Mouse (Mus musculus): Measurements from ENCODE around the gene Slc45a2. TPM values are rescaled to one million over a fixed set of nuclear protein-coding genes. Genes with fewer than 3 reads are reported as not detected.

Slc45a2 gene
- polyA plus RNA-seq, 1 experiment: 0.03 TPM

DNA sequence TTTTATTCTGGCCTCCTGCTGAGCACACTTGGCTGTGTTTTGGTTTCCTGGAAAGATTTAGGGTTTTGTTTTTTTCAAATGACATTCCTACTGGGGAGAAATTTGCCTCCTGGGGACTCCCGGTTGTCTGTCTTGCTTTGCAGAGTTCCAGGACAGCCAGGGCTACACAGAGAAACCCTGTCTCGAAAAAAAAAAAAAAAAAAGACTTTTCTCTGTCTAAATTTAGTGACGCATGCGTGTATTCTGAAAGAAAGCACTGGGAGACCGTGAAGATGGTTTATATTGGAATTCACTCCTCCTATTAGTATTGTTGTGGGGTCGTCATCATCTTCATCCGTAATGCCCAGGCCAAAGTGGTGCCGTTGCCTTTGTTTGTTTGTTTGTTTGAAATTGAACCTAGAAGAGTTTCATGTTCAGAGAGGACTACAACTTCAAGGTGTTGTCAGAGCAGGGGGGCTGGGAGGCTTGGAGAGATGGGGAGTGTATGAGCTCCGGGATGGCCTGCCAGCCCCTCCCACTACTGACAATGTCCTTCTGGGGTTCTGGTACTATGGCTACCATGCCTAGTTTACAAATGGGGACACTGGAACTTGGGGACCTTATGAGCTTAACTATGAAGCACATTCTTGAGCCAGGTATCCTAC lies 65.1 kb downstream of the Slc45a2 start:
- no peak for DNase-seq (ENCODE audit: low read depth)

DNA sequence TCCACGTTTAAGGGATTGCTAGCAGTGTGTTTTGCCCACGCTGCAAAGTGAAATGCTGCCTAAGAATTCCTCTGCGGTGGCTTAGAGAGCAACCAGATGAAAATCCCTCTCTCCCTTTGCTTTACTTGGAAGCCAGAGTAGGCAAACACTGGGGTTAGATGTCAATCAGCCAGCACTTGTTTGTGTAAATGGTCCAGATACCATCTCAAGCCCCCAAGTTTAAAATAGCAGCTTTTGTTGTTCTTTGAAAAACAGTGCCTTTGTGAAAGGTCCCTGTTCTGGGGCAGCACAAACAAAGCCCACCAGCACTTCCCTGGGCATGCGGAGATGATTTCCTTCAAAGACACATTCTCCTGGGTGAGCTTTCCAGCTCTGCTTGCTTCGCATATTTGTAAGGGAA lies 65.8 kb downstream of the Slc45a2 start:
- no peak for DNase-seq (ENCODE audit: low read depth)

DNA sequence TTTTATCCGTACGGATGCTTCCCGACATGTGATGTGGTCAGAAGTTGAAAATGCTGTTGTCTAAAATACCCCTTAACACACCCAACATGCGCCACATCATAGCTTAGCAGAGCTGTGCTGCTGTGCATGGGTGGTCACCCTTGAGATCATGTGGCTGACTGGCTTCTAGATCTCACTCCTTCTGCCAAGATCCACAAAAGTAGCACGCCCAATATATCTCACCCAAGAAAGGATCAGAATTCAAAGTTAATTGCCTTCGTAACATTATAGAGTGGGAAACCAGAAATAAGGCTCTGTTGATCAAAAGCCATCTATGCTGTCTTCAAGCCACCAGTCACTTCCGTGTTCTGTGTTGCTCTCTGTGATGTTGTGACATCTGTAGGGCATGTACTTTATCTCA lies 67.4 kb downstream of the Slc45a2 start:
- no peak for DNase-seq (ENCODE audit: low read depth)

DNA sequence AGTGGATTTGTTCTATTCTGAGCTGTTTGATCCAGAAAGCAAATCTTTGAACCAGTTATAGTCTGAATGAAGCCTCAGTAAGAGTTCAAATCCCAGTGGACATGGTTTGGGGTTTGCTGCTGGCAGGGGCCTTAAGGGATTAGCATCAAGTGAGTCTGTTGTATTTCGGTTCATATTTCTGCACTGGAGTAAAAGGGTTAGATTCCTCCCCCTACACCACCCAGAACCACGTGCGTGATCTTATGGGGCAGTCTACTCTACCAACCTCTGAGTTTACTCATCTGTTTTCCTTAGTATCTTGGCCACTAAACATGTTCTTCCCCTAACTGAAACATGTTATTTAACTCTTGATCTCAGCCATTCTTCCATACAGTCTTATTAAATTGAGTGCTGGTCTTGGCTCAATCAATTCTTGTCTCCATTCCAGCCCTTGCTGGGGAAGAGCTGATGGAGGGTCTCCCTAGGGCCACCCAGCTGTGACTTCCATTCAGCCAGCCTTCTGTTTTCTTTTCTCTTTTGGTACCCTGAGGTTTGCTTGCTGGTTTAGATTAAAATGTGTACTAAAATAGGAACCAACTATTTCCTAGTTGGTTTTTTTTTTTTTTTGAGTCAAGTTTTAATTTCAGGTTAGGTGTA lies 75.3 kb downstream of the Slc45a2 start:
- no peak for DNase-seq (ENCODE audit: low read depth)

Other genes with a start within 250 kb of the Slc45a2 start
- gene C1qtnf3, start 48.4 kb upstream of the Slc45a2 start, polyA plus RNA-seq (2012; rRNA removed): 3.5 and 5.0 TPM in 2 replicates
- 6.7 and 9.5 TPM in 2 replicates for gene Amacr, start 19.0 kb upstream of the Slc45a2 start, polyA plus RNA-seq (2012; rRNA removed)
- 0.04 TPM in 2 replicates for gene Rxfp3, start 37.3 kb downstream of the Slc45a2 start, polyA plus RNA-seq (2012; rRNA removed)
- 5.9 and 6.2 TPM in 2 replicates for gene Adamts12, start 64.1 kb downstream of the Slc45a2 start, polyA plus RNA-seq (2012; rRNA removed)

All from gonadal fat pad, adult 2 months (tissue).